Mouse (Mus musculus) left cerebral cortex, adult 18-20 months (tissue): Measurements from ENCODE around the gene Fam98c. TPM values are rescaled to one million over a fixed set of nuclear protein-coding genes. Genes with fewer than 3 reads are reported as not detected.
A peak's percentile ranks its signal among the peaks of the same experiment; 100 is the strongest.
"Not testable (repeated sequence)": the region's sequence is repeated elsewhere in the genome, so short reads cannot be mapped to it uniquely, and the experiment has no call there.

ENCODE experiments used
- DNase-seq, 2 experiments: peaks; one replicate each; pipeline ENCODE4 v3.0.0; 2021 to 2022; ENCODE audit warnings: low spot score in 2 of 2, mixed read lengths in 1 of 2
- total RNA-seq, 2 experiments: library from RNA; stranded (reverse); gene quantifications; 2 replicates each; pipeline ENCODE4 v1.2.3; 2021

Fam98c gene
- total RNA-seq, 2 experiments from 2014 or later: 33.8 to 40.2 TPM

DNA sequence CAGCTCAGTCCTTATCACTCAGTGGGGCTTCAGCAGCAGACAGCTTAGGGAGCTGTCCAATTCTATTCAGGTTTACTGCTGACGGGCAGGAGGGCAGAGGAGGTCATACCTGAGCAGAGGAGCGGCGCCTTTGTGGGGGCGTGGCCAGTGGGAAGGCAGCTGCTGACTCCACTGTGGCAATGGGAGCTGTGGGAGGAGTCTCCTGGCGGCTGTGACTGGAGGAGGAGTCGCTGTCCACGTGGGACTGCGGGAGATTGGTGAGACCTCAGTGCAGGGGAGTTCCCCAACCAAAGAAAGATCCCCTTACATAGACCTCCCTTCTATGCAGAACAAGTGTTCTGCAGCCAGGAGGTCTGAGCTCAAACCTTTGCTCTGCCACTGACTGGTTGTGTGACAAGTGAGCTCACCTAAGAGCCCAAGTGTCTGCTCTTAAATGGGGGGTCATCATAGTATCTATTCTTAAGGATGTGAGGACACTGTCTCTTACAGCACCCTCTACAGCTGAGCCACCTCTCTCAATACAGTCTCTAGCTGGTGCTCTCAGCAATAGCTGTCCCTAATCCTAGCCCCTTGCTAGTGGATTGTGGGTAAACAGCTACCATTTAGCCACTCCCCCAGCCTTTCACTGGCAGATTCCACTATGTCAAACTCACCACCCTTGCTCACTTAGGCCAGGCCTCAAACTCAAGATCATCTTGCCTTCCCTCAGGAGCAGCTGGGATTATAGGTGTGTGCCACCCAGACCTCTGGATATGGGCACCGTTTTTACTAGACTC is 6.9 kb upstream of the Fam98c start:
- DNase-seq: no peak

DNA sequence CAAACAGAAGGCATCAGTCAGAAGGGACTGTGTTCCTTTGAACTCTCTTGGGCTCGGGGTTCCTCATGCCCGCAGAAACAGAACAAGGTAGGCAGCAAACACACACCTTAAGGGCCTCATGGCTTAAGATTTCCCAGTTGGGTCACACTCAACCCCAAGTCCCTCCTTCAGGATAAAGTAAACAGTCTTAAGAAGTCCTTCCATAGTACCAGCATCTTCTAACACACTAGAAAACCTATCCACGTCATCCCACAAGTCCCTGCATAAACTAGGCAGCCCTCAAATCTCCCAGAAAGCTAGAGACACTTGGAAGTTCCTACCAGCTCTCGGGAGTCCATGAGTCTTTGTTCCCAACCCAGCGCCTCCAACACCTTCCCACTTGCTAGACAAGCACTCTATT is 6.3 kb upstream of the Fam98c start:
- DNase-seq: no peak

DNA sequence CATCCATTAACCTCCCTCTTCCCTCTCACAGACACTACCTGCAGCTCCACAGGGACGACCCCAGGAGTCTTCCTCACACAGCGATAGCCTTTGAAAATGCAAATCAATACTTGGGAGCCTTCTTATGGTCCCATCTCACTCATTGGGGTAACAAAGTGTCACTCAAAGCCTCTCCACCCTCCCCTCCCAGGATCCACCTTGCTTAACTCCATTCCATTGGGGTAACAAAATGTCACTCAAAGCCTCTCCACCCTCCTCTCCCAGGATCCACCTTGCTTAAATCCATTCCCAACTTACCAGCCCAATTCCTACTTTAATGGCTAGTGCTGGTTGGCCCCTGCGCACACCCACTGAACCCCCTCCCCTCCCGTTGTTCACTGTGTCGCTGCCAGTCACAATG is 2.2 kb upstream of the Fam98c start:
- DNase-seq: no peak

DNA sequence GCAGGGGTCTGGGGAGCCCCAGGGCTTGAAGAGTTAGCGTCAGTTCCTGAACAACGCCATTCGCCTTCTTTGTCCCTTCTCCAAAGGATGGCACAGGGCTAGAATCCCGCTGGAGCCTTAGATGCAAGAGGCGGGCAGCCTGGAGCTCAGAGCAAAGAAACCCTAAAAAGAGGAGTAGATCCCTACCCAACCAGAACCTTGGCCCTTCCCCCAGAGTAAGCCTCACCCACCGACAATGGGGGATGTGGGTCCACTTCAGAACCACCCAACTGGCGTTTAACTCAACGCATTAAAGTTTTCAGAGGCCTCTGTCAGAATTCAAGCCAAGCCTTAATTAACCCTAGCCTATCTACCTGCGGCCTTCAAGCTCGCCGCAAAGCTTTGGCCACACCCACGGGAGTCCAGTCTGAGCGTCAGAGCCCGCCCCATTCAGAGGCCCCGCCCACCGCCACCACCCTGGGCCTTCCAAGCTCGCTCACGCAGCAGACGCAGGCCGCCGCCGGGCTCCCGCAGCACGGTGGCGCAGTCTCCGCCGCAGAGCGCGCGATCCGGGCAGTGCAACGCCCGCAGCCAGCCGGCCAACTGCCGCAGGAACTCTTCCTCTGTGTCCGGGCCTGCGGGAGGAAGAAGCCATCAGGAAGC is 717 bp downstream of the Fam98c start:
- peak; percentile 91 to 93 for DNase-seq

DNA sequence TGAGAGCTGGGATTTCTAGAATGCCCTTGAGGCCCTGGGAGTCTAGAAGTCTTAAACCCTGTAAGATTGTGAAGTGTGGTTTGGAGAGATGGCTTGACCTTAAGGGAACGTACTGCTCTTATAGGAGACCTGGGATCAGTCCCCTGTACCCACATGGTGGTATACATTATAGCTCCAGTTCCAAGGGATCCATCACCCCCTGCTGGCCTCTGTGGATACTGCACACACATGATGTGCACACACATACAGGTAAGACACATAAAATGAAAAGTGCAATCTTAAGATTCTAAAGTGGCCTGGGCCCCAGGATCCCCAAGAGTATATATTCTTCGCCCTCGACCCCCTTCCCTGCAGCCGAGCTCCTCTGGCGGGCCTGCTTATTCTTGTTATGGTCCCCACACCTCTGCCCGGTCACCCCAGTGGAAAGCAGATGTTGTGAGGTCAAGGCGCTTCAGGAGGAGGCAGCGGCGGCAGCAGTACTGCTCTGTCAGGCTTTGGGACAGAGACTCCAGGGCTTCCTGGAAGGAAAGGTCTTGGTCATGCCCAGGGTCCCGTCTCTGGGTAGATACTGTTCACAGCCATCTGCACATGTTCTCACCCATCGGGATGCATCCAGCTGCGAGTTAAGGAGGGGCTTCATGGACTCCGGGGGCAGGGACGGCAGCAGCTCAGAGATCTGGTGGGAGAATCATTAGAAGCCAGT is 1.9 kb downstream of the Fam98c start:
- DNase-seq: no peak

DNA sequence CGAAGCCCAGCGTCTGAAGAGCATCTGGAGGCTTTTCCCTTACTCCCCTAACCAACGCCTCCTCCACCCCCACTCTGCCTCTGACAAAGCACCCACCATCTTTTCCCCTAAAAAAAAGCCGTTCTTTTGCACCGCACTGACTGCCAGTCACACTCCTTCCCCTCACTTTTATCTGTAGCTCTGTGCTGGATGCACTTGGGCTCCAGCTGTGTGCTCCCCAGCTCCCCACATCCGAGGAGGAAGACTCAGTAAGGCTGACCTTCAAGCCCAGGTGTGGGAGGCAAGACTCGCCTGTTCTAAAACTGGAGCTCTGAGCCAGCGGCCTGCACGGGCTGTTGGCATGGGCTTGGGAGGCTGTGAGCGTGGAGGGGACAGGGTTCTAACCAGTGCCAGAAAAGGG is 4.5 kb downstream of the Fam98c start:
- no peak for DNase-seq

DNA sequence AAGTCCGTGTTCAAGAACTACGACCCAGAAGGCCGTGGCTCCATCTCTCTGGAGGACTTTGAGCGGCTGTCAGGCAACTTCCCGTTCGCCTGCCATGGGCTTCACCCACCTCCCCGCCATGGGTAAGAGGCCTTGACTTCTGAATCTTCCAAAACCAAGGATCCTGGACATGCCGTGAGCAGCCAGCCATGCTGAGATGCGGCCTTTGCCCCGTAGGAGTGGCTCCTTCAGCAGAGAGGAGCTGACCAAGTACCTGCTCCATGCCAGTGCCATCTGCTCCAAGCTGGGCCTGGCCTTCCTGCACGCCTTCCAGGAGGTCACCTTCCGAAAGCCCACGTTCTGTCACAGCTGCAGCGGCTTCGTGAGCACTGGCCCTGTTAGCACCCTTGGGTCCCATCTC is 7.3 kb downstream of the Fam98c start:
- DNase-seq: no peak

DNA sequence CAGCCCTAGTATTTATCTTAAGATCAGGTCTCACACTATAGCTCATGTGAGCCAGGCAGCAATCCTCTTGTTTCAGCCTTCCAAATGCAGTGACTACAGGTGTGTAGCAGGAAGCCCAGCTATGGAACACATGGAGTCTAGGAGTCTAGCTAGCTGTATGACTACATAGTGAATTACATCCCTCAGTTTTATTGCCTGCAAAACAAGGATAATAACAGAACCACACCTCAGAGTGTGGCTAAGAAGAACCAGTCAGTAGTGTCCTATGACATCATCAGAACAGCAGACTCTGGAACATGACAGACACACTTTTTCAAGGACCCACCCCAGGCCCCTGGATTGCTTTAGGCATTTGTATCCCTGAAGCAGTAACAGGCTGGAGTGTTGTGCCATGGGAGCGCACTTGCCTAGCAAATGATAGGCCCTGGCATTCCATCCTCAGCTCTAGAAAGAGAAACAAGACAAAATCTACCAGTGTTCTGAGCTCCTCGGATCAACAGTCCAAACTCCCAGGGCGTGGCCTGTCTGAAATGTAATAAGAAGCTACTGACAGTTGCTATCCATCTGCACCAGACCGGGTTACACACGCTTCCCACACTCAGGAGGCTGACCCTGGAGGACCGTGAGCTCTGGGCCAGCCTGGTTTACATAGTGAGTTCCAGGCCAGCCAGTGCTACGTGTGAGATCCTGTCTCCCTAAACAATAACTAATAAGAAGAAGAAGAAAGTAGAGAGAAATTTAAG is 9.2 kb downstream of the Fam98c start:
- no peak for DNase-seq

DNA sequence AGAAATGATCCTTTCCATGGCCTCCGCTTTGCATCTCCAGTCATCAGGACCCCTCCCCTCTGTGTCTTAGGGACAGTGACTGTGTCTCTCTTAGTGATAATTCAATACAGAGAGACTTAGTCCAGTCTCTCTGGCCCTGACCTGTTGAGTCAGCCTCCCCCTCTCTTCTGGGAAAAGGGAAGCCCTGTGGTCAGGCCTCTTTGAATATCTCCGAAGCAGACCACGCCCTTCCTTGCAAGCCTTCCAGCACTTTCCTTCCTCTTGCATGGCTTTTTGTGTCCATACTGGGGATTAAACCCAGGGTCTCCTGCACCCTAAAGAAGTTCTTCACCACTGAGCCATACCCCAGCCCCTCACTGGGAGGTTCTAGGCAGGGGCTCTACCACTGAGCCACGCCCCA is 12.0 kb downstream of the Fam98c start:
- no peak for DNase-seq

DNA sequence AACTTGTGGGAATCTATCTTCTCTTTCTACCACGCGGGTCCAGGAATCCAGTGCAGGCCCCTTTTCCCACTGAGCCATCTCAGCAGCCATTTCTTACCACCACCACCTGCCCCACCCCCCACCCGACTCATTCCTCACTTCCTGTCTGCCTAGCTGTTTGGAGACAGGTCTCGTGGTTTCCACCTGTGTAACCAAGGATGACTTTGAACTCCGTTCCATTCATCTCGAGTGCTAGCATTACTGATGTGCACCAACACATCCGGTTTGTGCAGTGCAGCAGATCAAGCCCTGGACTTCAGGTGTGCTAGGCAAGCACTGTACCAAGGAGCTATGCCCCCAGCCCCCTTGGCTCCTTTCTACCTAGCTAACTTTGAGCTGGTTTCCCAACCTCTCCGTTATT is 14.6 kb downstream of the Fam98c start:
- no peak for DNase-seq

DNA sequence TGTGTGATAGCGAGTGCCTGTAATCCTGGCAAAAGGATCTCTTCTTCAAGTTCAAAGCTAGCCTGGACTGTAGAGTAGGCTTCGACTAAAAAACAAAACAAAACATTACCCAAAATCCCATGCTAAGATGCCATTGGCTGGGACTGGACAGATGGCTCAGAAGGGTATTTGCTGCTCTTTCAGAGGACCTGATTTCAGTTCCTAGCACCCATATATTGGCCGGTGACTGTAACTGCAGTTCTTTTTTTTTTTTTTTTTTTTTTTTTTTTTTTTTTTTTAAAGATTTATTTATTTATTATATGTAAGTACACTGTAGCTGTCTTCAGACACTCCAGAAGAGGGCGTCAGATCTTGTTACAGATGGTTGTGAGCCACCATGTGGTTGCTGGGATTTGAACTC is 16.8 kb downstream of the Fam98c start:
- DNase-seq: not testable (repeated sequence)

DNA sequence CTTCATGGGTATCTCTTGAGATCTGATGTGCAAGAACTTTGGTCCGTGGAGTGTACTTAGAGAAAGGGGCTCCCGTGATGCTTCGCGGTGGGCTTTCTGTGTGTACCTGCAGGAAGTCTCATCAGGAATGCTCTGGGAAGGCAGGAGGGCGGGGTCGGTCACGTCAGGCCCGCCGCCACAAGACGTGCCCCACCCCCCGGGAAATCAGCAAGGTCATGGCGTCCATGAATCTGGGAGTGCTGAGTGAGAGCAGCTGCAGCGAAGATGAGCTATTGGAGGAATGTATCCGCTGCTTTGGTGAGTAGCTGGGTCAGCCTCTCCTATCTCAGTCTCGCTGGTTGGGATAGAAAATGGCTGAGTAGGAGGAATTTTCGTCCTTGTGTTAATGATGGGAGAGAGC is 18.6 kb downstream of the Fam98c start:
- no peak for DNase-seq

DNA sequence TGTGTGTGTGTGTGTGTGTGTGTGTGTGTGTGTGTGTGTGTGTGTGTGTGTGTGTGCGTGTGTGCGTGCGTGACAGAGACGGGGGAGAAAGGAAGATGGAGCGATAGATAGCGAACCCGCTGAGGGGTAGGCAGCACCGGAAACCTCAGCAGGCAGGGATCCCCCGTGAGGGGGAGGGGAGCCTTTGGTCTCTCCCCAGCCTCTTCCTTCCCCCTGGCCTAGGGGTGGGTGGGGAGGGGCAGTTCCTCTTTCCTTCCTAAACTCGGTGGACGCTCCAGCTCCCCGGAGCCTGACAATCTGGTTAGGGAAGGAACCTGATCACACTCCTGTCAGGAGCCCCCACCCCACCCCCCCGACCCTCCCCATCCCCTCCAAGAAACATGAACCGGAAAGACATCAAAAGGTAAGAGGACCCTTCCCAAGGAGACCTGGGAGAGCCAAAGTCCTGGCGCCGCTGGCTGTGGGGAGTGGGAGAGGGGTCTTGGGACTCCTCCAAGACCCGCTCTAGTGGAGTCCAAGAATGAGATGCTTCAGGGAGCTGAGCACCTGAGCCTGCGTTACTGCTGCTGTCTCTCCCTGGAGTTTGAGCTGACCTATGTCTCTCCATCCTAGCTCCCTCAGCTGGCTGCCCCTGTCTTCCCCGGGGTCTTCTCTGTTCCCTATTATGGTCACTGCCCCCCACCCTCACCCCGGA is 21.2 kb downstream of the Fam98c start, which contains the start of gene Rasgrp4:
Gene Rasgrp4 (plus strand): TSS at position 159 of the 694 bp plus-strand sequence.
- no peak for DNase-seq

DNA sequence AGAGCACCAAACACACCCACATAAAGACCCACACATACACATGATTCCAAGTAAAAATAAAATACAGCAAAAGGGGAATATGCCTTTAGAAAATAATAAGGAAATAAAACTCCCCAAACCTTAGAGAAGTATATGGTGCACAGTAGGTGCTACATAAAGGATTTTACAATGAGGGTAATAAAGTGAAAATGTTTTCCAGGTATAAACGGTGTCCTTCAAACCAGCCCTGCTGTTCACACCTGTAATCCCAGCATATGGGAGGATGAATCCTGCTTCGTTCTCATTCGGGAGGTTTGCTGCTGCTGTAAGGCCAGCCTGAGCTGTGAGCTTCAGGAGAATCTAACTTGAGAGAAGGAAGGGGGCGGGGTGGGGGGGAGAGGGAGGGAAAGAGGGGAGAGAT is 21.8 kb downstream of the Fam98c start:
- DNase-seq: no peak

DNA sequence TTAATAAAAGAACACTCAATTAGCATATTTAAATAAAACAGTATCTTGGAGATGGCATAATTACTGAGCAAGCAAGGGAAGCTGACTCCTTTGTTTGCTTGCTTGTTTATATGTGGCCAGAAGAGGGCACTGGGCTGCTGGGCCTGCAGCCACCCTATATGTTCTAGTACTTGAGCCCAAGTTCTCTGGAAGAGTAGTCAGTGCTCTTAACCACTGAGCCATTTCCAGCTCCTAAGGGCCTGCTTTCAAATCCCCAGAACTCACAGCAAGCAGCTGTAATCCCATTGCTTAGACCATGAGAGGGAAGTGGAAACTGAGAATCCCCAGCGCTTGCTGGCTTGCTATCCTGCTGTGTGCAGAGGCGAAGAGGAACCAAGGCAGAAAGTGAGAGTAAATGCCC is 27.3 kb downstream of the Fam98c start:
- DNase-seq: no peak

DNA sequence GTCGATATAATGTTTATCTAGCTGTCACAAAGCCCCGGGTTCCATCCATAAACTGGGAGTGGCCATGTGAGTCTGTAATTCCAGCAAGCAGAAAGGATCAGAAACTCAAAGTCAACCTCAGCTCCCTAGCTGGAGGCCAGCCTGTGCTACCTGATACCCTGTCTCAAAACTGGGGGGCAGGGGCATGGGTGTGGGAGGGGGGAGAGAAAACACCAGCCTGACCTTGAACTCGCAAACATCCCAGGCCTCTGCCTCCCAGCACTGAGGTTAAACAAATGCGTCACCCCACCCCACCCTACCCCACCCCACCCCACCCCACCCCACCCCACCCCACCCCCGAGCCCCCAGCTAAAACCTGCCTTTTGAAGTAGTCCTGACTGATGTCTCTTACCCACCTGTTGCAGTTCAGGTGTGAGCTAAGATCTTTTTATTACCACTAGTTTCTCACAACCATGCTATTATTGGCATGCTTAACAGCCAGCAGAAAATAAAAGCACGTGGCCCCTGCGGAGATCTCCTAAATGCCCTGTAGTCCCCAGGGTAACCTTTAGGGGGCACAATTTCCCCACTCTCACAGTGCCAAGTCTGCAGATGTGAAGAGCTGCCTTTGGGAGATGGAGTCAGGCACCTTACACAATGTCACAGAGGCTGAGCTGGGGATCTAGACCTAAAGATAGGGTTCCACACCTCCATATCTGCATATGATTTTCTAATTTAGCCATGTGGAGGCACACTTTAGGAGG is 29.7 kb downstream of the Fam98c start:
- DNase-seq: peak; percentile 33 to 43

DNA sequence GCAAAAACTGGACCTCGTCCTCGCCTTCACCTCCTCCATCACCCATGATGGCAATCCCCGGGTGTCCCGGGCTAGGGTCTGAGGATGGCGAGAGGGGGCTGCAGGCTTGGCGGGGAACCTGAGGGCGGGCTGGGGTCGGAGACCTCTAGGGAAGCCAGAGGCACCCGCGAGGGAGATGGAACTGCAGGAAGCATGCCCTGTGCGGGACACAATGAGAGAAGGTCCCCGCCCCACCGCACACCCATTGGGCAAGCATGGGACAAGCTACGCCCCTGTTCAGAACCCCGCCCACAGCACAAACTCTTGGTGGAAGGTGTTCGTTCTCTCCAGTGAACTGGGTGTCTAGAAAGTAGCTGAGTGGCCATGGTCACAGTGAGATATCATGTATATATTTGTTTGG is 31.1 kb downstream of the Fam98c start, which contains the start of gene Ryr1:
Gene Ryr1 (minus strand): TSS at position 210 of the 400 bp plus-strand sequence.
- DNase-seq: no peak

DNA sequence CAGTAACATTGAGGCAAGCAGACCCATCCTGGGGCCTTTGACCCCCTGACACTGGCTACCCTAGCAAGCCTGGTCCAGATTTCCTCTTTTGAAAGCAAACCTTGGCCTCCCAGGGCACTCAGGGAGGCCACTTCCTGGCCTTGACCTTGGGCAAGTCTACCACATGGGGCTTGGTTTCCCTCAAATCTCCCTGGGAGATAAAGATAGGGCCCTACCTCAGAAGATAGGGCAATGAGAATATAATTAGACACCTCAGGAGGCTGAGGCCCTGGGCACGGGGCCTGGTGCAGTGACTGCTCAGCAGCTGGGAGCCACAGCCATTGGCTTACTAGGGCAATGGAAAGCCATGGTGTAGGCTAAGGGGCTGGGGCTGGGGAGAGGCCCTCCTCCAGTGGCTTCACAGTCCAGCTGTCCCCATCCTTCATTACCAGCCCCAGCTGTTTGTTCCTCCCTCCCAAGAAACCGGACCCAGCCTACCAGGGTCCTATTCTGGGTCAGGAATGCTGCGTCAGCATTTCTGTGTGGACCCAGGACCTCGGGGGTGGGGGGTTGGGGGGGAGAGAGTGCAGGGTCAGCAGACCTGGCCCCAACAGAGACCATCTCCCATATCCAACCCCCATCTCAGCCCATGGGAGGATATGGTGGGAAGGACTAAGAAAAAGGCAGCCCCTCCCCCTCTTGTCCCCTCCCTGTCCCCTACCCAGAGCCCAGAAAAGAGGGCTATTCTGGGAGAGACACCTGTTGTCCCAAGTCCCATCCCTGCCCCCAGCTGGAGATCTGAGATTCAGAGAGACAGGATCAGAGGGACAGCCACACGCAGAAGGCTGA is 32.3 kb downstream of the Fam98c start:
- no peak for DNase-seq

DNA sequence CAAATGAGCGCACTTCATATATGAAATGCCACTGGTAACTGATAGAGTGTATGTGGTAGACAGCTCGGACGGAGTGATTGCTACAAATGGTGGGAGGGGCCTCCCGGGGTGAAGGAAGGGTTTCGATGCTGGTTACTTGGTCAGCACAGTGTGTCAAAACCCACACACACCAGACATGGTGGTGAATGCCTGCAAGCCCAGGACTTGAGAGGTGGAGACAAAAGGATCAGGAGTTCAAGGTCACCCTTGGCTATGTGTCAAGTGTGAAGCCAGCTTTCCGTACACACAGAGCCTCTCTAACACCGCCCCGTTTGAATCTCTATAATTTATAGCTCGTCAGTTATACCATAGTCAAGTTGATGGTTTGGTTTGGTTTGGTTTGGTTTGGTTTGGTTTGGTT is 33.2 kb downstream of the Fam98c start:
- DNase-seq: no peak
